Mouse (Mus musculus): Measurements from ENCODE around the gene Etaa1. TPM values are rescaled to one million over a fixed set of nuclear protein-coding genes. Genes with fewer than 3 reads are reported as not detected.

Etaa1 gene
- total RNA-seq (2023), result 1 to 10 TPM; 6.0 to 7.2 TPM

GRCm38 (mm10) chr11:17953231-17954134 is at the start of gene Etaa1:
Gene Etaa1, minus strand, starts transcription at chr11:17953875.

All from neutrophil, adult 83 days (primary cell).